Mouse (Mus musculus): ENCODE measurements at regions not wholly inside any gene's neighbourhood (a gene's known extent, or its start where the extent isn't known, plus 50 kb on each side); places are given as distances from the start of the nearest gene placed in this dataset.
"Not testable (repeated sequence)": the region's sequence is repeated elsewhere in the genome, so short reads cannot be mapped to it uniquely, and the experiment has no call there.

- no peak for DNase-seq (ENCODE audit: low spot score)
These were observed 232.7 kb upstream of the Gm21293 start for GRCm38 (mm10) chr10:103910098-103910497.

GRCm38 (mm10) chr10:103958183-103958582 is 184.6 kb upstream of the Gm21293 start:
- DNase-seq (ENCODE audit: low spot score): no peak

- no peak for DNase-seq (ENCODE audit: low spot score)
These were observed 166.7 kb upstream of the Gm21293 start for GRCm38 (mm10) chr10:103976059-103976458.

- DNase-seq (ENCODE audit: low spot score): no peak
These were observed 158.4 kb upstream of the Gm21293 start for GRCm38 (mm10) chr10:103984287-103984956.

GRCm38 (mm10) chr10:104019540-104019939 is 123.2 kb upstream of the Gm21293 start:
- no peak for DNase-seq (ENCODE audit: low spot score)

GRCm38 (mm10) chr10:104021593-104021992 is 121.2 kb upstream of the Gm21293 start:
- no peak for DNase-seq (ENCODE audit: low spot score)

GRCm38 (mm10) chr10:104028162-104028561 is 114.6 kb upstream of the Gm21293 start:
- no peak for DNase-seq (ENCODE audit: low spot score)

- DNase-seq (ENCODE audit: low spot score): no peak
These were observed 110.0 kb upstream of the Gm21293 start for GRCm38 (mm10) chr10:104032771-104033170.

- not testable (repeated sequence) for DNase-seq (ENCODE audit: low spot score)
These were observed 100.9 kb upstream of the Gm21293 start for GRCm38 (mm10) chr10:104041729-104042386.

GRCm38 (mm10) chr10:104042387-104042775 is 100.4 kb upstream of the Gm21293 start:
- DNase-seq (ENCODE audit: low spot score): no peak

- DNase-seq (ENCODE audit: low spot score): no peak
These were observed 99.2 kb upstream of the Gm21293 start for GRCm38 (mm10) chr10:104043569-104043968.
